Mouse (Mus musculus) heart, embryonic 16.5 days (tissue): Measurements from ENCODE around the gene Ccl27a. TPM values are rescaled to one million over a fixed set of nuclear protein-coding genes. Genes with fewer than 3 reads are reported as not detected.
A peak's percentile ranks its signal among the peaks of the same experiment; 100 is the strongest.

Source experiments
- ATAC-seq: fragments of 200-750 bp; cut with Nextera tagmentation; replicated peaks from 2 replicates; pipeline ENCODE4 v1.8.0; 2017; ENCODE audit warnings: moderate number of reproducible peaks; ENCODE audit not compliant: insufficient read depth, low FRiP score; ENCODE audit errors: extremely low read depth
- H3K27ac ChIP-seq: fragments of 300-500 bp; sonication (generic); 2 replicates; pipeline ENCODE4 v1.5.1; 2014; ENCODE audit warnings: mild to moderate bottlenecking, low read length, control low read depth, moderate library complexity
- H3K27me3 ChIP-seq: fragments of 300-500 bp; sonication (generic); 2 replicates; pipeline ENCODE4 v1.6.1; 2014; ENCODE audit warnings: low read length, mixed read lengths; ENCODE audit not compliant: control insufficient read depth, insufficient read depth
- H3K36me3 ChIP-seq: fragments of 300-500 bp; sonication (generic); 2 replicates; pipeline ENCODE4 v1.6.1; 2014; ENCODE audit not compliant: control insufficient read depth, insufficient read depth
- H3K4me1 ChIP-seq: fragments of 300-500 bp; sonication (generic); 2 replicates; pipeline ENCODE4 v1.6.1; 2014; ENCODE audit warnings: low read length, mixed read lengths; ENCODE audit not compliant: control insufficient read depth, insufficient read depth
- H3K4me2 ChIP-seq: fragments of 300-500 bp; sonication (generic); 2 replicates; pipeline ENCODE4 v1.6.1; 2014; ENCODE audit warnings: low read depth, mild to moderate bottlenecking, control low read depth, low read length
- H3K4me3 ChIP-seq: fragments of 300-500 bp; sonication (generic); 2 replicates; pipeline ENCODE4 v1.5.1; 2014; ENCODE audit warnings: mild to moderate bottlenecking, control low read depth, low read length
- H3K9ac ChIP-seq: fragments of 300-500 bp; sonication (generic); 2 replicates; pipeline ENCODE4 v1.6.1; 2014; ENCODE audit warnings: low read length, control low read depth
- H3K9me3 ChIP-seq: fragments of 300-500 bp; sonication (generic); replicated peaks from 2 replicates; pipeline ENCODE4 v1.6.1; 2016; ENCODE audit warnings: low read length; ENCODE audit not compliant: control insufficient read depth
- WGBS: fragments of 180-500 bp; shearing (Covaris S2); extraction: QIAGEN DNeasy Blood & Tissue Kit; methylation state at CpG from one replicate; pipeline ENCODE4 v1.1.7; 2014; 5-methylcytosine and 5-hydroxymethylcytosine counted together
- polyA plus RNA-seq: library from polyadenylated mRNA; unstranded; fragments of >200 nt; fragmentation: Nextera tagmentation; extraction: Ambion mirVana; gene quantifications from 2 replicates; pipeline ENCODE4 v1.2.1, GENCODE M21; 2015

Ccl27a gene
- polyA plus RNA-seq, 1 experiment from 2014 or later = 40.9 TPM

GRCm38 (mm10) chr4:41758701-41759100 lies 15.3 kb downstream of the Ccl27a start:
- H3K4me3 ChIP-seq = no peak overlapping the region
- H3K9me3 ChIP-seq = no peaks in the 10 kb centered on the region
- ATAC-seq = no peak
- H3K27me3 ChIP-seq = no peaks in the 10 kb centered on the region
- H3K4me1 ChIP-seq = peaks cover 50% of the 10 kb centered on the region
- H3K36me3 ChIP-seq = peaks cover 11% of the 10 kb centered on the region
- no peak overlapping the region for H3K4me2 ChIP-seq
- H3K27ac ChIP-seq = peak overlapping the region; percentile 99
- WGBS = 90% methylated on average over 4 of the region's 4 CpGs
- H3K9ac ChIP-seq = peak overlapping the region; percentile 69

- Histone ChIP-seq H3K4me2 (no peak overlapping the region), H3K4me3 (no peak overlapping the region), H3K4me1 (peaks cover 50% of the 10 kb centered on the region), H3K9me3 (no peaks in the 10 kb centered on the region), H3K27me3 (no peaks in the 10 kb centered on the region), H3K9ac (no peak overlapping the region), H3K27ac (peak overlapping the region; percentile 99; the same call in 1 of the 2 replicates), H3K36me3 (peaks cover 11% of the 10 kb centered on the region)
- WGBS = 73% methylated on average over 11 of the region's 11 CpGs
- no peak for ATAC-seq
These were observed 16.0 kb downstream of the Ccl27a start for GRCm38 (mm10) chr4:41758021-41758420.

- peaks cover 11% of the 10 kb centered on the region for H3K36me3 ChIP-seq
- H3K4me3 ChIP-seq = no peak overlapping the region
- H3K9me3 ChIP-seq = no peaks in the 10 kb centered on the region
- no peak overlapping the region for H3K9ac ChIP-seq
- no peaks in the 10 kb centered on the region for H3K27me3 ChIP-seq
- no peak overlapping the region for H3K4me2 ChIP-seq
- WGBS = 90% methylated on average over 13 of the region's 13 CpGs
- no peak for ATAC-seq
- peaks cover 45% of the 10 kb centered on the region for H3K4me1 ChIP-seq
- no peak overlapping the region for H3K27ac ChIP-seq
These were observed 16.7 kb downstream of the Ccl27a start for GRCm38 (mm10) chr4:41757321-41757720.

- no peaks in the 10 kb centered on the region for H3K9me3 ChIP-seq
- peak overlapping the region; percentile 85 for H3K4me3 ChIP-seq
- peaks cover 36% of the 10 kb centered on the region for H3K4me1 ChIP-seq
- no peaks in the 10 kb centered on the region for H3K27me3 ChIP-seq
- peak overlapping the region; percentile 80 for H3K4me2 ChIP-seq
- ATAC-seq = no peak
- WGBS = 70% methylated on average over 8 of the region's 8 CpGs
- peak overlapping the region; percentile 44; the same call in 1 of the 2 replicates for H3K27ac ChIP-seq
- peaks cover 11% of the 10 kb centered on the region for H3K36me3 ChIP-seq
- H3K9ac ChIP-seq = peak overlapping the region; percentile 87
These were observed 17.6 kb downstream of the Ccl27a start for GRCm38 (mm10) chr4:41756440-41756839.

GRCm38 (mm10) chr4:41755338-41756305 lies 18.4 kb downstream of the Ccl27a start, which contains the start of gene Sigmar1:
Sigmar1 (minus strand) TSS chr4:41756157.
- WGBS = under 1% methylated on average over 56 of the region's 57 CpGs
- H3K4me1 ChIP-seq = peaks cover 30% of the 10 kb centered on the region

GRCm38 (mm10) chr4:41754797-41755337 lies 19.2 kb downstream of the Ccl27a start, which contains the start of gene Galt:
Galt (plus strand) TSS chr4:41755228.
- peak within 1 kb of the TSS; percentile 87 for H3K9ac ChIP-seq
- H3K27ac ChIP-seq = peak within 1 kb of the TSS; percentile 97
- H3K27me3 ChIP-seq = no peaks in the 10 kb centered on the region
- H3K36me3 ChIP-seq = peaks cover 11% of the 10 kb centered on the region
- peaks cover 28% of the 10 kb centered on the region for H3K4me1 ChIP-seq
- ATAC-seq = peak; percentile 38
- no peaks in the 10 kb centered on the region for H3K9me3 ChIP-seq
- peak within 1 kb of the TSS; percentile 80 for H3K4me2 ChIP-seq
- H3K4me3 ChIP-seq = peak within 1 kb of the TSS; percentile 85
- WGBS = 12% methylated on average over 14 of the region's 14 CpGs

More at GRCm38 (mm10) chr4:41755338-41756305, 18.4 kb downstream of the Ccl27a start, which contains the start of gene Sigmar1:
- Histone ChIP-seq H3K27me3 (no peaks in the 10 kb centered on the region), H3K4me3 (peak within 1 kb of the TSS; percentile 85), H3K9me3 (no peaks in the 10 kb centered on the region), H3K36me3 (peaks cover 11% of the 10 kb centered on the region), H3K4me2 (peak within 1 kb of the TSS; percentile 80), H3K9ac (peak within 1 kb of the TSS; percentile 87), H3K27ac (peak within 1 kb of the TSS; percentile 97)
- peak; percentile 71 for ATAC-seq

- 48% methylated on average over 1 of the region's 1 CpGs for WGBS
- Histone ChIP-seq H3K27me3 (no peaks in the 10 kb centered on the region), H3K36me3 (peaks cover 8% of the 10 kb centered on the region; the same call in 1 of the 2 replicates), H3K27ac (no peak overlapping the region), H3K4me1 (peaks cover 5% of the 10 kb centered on the region), H3K9ac (no peak overlapping the region), H3K9me3 (peaks cover 17% of the 10 kb centered on the region), H3K4me2 (no peak overlapping the region), H3K4me3 (no peak overlapping the region)
- ATAC-seq = no peak
These were observed 29.0 kb downstream of the Ccl27a start for GRCm38 (mm10) chr4:41745021-41745420.

- H3K4me1 ChIP-seq = peaks cover 11% of the 10 kb centered on the region
- H3K27me3 ChIP-seq = no peaks in the 10 kb centered on the region
- H3K36me3 ChIP-seq = peaks cover 10% of the 10 kb centered on the region
- peaks cover 17% of the 10 kb centered on the region for H3K9me3 ChIP-seq
- WGBS = 57% methylated on average over 2 of the region's 2 CpGs
- H3K9ac ChIP-seq = no peak overlapping the region
- no peak overlapping the region for H3K27ac ChIP-seq
- no peak overlapping the region for H3K4me3 ChIP-seq
- ATAC-seq = no peak
- H3K4me2 ChIP-seq = no peak overlapping the region
These were observed 29.9 kb downstream of the Ccl27a start for GRCm38 (mm10) chr4:41744131-41744530.
